Mouse (Mus musculus) spleen, adult 2 months (tissue): ENCODE data around the gene Olfr457.

ENCODE experiments used
- CTCF ChIP-seq: fragments of 200-500 bp; IDR thresholded peaks from 2 replicates; pipeline ENCODE4 v1.5.1; 2011; ENCODE audit warnings: mild to moderate bottlenecking, inconsistent platforms; ENCODE audit not compliant: insufficient read depth, insufficient read length, insufficient replicate concordance; ENCODE audit errors: extremely low read depth
- POLR2A ChIP-seq: fragments of 200-500 bp; IDR thresholded peaks from 2 replicates; pipeline ENCODE4 v1.6.1; 2011; ENCODE audit warnings: low read depth, low read length, inconsistent platforms

DNA sequence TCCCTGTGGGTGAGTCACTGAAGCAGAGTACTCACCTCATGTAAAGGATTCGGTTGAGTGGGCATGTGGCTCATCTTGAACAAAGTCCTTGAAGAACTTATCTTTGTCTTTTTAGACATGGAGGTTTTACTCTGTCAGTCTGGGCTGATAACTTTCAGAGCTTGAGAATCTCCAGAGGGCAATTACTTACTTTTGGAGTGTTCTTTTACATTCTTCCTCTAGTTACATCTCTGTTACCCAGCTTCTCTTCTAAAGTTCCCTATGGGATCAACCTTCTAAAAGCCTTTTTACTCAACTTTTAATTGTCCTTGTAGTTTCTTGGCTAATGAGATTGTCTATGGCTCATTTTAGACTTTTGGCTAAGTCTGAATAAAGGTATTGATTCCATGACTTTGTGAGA, 11.0 kb downstream of the Olfr457 start, which contains the start of gene Olfr458:
- no peak for TF ChIP-seq CTCF
- no peak for TF ChIP-seq POLR2A
